Mouse (Mus musculus): Measurements from ENCODE around the gene Mydgf.
A peak's percentile ranks its signal among the peaks of the same experiment; 100 is the strongest.

Gene Mydgf

GRCm38 (mm10) chr17:56141702-56142605 is 41.8 kb downstream of the Mydgf start:
- DNase-seq = peak; percentile 59

- DNase-seq = peak; percentile 85
Observed at GRCm38 (mm10) chr17:56139858-56140595, 43.7 kb downstream of the Mydgf start, which contains the start of gene Sema6b. Gene Sema6b, minus strand, starts transcription at chr17:56140343.

GRCm38 (mm10) chr17:56139355-56139754 is 44.4 kb downstream of the Mydgf start:
- DNase-seq = peak; percentile 63

GRCm38 (mm10) chr17:56137839-56138613 is 45.7 kb downstream of the Mydgf start:
- no peak for DNase-seq

GRCm38 (mm10) chr17:56136558-56136957 is 47.2 kb downstream of the Mydgf start:
- DNase-seq = no peak

- peak; percentile 54 for DNase-seq
Observed at GRCm38 (mm10) chr17:56134463-56134971, 49.2 kb downstream of the Mydgf start.

- DNase-seq = no peak
Observed at GRCm38 (mm10) chr17:56133457-56134363, 50.0 kb downstream of the Mydgf start.

- DNase-seq = no peak
Observed at GRCm38 (mm10) chr17:56132661-56133060, 51.1 kb downstream of the Mydgf start.

GRCm38 (mm10) chr17:56131814-56132213 is 51.9 kb downstream of the Mydgf start:
- no peak for DNase-seq

- DNase-seq = no peak
Observed at GRCm38 (mm10) chr17:56131136-56131535, 52.6 kb downstream of the Mydgf start.

- no peak for DNase-seq
Observed at GRCm38 (mm10) chr17:56128246-56128645, 55.5 kb downstream of the Mydgf start.

GRCm38 (mm10) chr17:56126175-56126574 is 57.5 kb downstream of the Mydgf start:
- no peak for DNase-seq
